Mouse (Mus musculus) left cerebral cortex, adult 2 months (tissue): ENCODE results near the gene Alk. TPM values are rescaled to one million over a fixed set of nuclear protein-coding genes. Genes with fewer than 3 reads are reported as not detected.

Experiments used
- DNase-seq, 2 experiments: peaks; one replicate each; pipeline ENCODE4 v3.0.0; 2021 to 2022; ENCODE audit warnings: low spot score in 2 of 2, mixed read lengths in 1 of 2; ENCODE audit errors: extremely low spot score in 1 of 2
- H3K27ac ChIP-seq: fragments of 200-600 bp; 2 replicates; pipeline ENCODE4 v1.8.1; 2022
- H3K4me3 ChIP-seq: fragments of 200-600 bp; 2 replicates; pipeline ENCODE4 v1.8.1; 2022
- CTCF ChIP-seq: fragments of 200-600 bp; IDR thresholded peaks from 2 replicates; pipeline ENCODE4 v1.8.1; 2022; ENCODE audit warnings: antibody characterized with exemption, mild to moderate bottlenecking, moderate library complexity
- intact Hi-C: fragments of 180-260 bp; cut with DNase I; formaldehyde crosslinking; loops from one replicate; pipeline ENCODE4 v1.15.1; 2025
- total RNA-seq, 2 experiments: library from RNA; stranded (reverse); gene quantifications; 2 replicates each; pipeline ENCODE4 v1.2.3; 2021

Alk gene
- total RNA-seq, 2 experiments from 2014 or later, result 8.5 to 9.0 TPM

DNA sequence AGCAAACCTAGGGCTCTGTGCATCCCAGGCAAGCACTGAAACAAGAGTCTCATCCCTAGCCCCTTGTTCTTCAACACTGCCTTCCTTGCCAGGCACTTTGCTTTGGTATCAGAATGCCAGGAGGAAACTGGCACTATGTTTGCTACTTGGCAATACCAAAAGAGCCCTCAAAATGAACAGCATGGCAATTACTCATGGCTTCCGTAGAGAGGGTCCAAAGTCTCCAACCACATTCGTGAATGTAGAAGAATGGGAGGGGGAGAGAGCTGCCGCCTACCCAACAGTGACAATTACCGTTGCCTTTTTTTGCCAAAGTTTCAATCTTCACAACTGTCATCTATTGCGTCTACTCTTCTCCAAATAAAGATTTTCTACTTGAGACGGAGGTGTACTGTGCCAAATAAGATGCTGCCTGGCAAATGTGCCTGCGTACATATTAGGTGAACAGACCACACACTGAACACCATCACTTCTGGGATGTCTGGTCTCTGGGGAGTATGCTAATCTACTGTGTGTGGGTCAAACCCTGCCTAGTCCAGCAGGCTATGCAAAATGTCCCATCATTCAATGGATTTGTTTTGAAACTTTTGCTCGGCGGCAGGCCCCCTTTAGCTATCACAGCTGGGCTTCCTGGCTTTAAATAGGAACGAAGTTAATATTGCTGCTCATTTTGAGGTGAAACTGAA is 241.5 kb downstream of the Alk start:
- DNase-seq, result no peak
- TF ChIP-seq CTCF, result no peak
- H3K4me3 ChIP-seq, result no peak overlapping the region
- H3K27ac ChIP-seq, result no peak overlapping the region
- intact Hi-C loops, result no loop called here

DNA sequence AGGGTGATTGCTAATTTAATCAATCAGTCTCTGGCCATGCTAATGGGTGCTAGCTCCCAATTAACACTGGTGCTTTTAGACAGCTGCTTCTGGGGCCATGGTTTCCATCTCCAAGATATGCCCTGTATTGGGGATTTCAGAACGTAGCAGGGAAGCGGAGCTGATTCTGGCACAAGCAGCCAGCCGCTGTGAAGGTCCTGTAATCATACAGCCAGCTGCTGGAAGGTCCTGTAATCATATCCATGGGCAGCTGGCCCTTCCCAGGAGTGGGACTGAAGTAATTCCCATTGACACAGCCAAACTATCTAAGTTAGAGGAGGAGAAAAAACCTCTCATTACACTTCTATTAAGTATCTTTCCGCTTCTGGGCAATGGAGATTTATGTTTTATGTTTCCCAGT is 242.5 kb downstream of the Alk start:
- no peak for TF ChIP-seq CTCF
- intact Hi-C loops, result no loop called here
- Histone ChIP-seq H3K27ac (no peak overlapping the region), H3K4me3 (no peak overlapping the region)
- DNase-seq, result no peak

DNA sequence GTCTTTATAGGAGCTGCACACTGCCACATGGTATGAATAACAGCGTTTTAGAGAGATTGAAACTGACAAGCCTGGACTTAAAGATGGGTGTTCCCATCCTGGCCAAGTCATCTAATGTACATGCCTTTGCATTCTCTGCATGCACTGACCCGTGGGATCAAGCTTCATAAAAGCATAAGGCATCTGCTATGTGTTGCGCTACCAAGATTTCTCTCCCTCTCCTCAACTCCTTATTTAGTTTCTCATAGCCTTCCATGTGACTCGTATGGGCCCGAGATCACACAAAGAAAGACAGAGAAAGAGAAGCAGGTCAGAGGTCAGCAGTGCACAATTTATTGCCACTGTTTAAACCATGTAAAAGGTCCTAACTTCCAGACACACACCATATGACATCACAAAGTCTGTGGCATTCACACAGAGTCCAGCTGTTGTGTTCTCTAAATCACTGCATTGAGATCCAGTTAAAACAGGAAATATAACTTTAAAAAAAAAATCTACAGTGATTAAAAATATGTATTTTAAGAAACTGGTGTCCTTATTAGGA is 247.6 kb downstream of the Alk start:
- no peak overlapping the region for H3K27ac ChIP-seq
- intact Hi-C loops, result no loop called here
- TF ChIP-seq CTCF, result no peak
- DNase-seq, result no peak
- no peak overlapping the region for H3K4me3 ChIP-seq

DNA sequence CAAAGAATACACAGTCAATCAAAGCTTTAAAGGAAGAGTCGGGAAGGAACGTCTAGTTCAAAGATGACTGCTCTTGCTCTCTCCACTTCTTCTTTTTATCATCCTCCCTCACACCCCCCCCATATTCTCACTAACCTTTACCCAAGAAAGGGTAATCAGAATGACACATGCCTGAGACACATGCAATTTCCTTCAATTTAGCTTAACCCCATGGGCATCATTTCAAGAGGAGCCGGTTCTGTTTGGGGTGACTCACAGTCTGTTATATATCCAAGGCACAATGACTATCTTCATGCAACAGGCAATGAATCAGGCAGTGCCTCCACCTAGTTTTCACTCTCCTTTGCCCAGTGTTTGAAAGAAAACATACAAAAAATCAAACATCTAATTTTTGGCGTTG is 265.0 kb downstream of the Alk start:
- no peak for DNase-seq
- H3K4me3 ChIP-seq, result no peak overlapping the region
- no peak for TF ChIP-seq CTCF
- no peak overlapping the region for H3K27ac ChIP-seq
- intact Hi-C loops, result no loop called here

DNA sequence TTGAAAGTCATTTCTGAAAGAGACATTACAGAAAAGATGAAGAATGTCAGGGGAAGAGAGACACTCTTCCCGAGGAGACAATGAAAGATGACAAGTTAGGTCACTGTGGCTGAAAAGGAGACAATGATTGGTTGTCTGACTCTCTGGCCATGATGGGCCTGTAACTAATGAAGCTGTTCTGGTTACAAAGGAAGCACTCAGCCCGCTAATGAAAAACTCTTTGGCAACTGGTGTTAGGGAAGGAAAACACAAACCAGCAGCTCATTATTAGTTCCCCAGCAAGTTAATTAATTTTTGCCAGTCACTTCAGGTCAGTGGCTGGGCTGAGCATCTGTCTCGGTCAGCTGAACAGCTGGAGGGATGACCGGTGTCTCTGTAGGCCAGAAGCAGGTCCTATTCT is 271.5 kb downstream of the Alk start:
- TF ChIP-seq CTCF, result no peak
- DNase-seq, result no peak
- intact Hi-C loops, result no loop called here
- Histone ChIP-seq H3K4me3 (no peak overlapping the region), H3K27ac (no peak overlapping the region)

DNA sequence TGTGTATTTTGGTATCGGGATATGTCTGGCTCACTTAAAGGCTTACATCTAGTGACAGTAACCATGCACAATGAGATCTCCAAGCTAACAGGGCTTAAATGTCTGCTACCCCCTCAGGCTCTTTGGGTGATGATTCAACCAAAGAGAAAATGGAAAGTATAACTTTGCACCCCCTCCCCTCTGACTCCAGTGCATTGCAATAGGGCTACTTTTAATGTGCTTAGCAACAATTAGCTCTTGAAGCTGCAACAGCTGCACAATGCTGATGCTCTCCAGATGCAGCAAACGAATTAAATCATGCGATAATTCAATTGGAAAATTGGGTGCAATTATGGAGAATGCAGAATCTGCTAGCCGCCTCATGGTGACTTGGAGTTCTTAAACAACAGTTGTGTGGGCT is 278.5 kb downstream of the Alk start:
- TF ChIP-seq CTCF, result no peak
- no peak for DNase-seq
- intact Hi-C loops, result no loop called here

DNA sequence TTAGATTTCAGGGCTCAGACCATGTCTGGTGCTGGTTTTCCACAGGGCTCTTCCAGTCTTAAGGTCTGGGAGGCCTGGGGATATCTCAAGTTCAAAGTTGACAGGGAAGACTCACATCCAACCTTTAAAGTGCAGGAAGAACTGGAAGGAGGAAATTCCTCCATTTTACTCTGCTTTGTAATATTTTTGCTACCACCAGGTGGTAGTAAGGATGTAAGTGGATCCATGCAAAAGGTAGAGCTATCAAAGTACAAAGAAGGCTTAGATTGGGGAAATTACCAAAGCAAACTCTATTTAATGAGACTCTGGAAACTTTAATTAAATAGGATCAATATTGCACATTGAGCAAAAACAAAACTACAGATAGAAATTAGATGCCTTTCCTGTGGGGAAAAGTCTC is 284.9 kb downstream of the Alk start:
- no peak overlapping the region for H3K4me3 ChIP-seq
- intact Hi-C loops, result loop anchor here (2.0 kb wide), 1 partner anchor 203 kb away; no protein-coding TSS in a partner anchor
- TF ChIP-seq CTCF, result peak; percentile 38
- H3K27ac ChIP-seq, result no peak overlapping the region
- no peak for DNase-seq

More for the DNA sequence above, 278.5 kb downstream of the Alk start:
- H3K4me3 ChIP-seq, result no peak overlapping the region
- no peak overlapping the region for H3K27ac ChIP-seq

DNA sequence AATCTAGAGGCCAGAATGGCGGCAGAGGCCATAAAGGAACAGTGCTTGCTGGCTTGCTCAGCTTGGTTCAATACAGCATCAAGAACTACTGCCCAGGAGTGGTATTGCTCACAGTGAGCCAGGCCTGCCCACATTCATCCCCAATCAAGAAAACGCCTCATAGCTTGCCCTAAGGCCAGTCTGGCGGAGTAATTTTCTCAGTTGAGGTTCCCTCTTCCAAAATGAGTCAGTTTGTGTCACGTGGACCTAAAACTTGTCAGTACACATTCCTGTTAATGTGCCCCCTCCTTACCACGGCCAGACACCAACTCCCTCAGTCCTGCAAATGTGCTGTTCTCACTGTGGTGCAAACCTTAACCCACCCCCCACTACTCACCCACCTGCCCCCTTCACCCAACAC is 304.8 kb downstream of the Alk start:
- TF ChIP-seq CTCF, result no peak
- DNase-seq, result no peak
- Histone ChIP-seq H3K27ac (no peak overlapping the region), H3K4me3 (no peak overlapping the region)
- intact Hi-C loops, result no loop called here

DNA sequence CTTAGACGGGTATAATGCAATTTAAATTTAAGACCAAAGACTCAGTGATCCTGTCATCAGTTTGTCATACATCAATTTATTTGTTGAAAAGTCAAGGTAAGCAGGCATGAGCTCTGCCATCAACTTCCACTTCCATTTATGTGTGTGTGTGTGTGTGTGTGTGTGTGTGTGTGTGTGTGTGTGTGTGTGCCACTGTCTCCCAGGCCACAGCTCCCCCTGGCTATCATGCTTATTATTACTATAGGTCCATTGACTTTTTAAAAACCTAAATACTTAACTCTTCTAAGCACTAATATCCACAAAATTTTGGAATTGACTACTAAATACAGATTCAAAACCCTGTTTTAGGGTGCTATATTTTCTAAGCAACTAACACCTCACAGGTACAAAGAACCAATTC is 308.1 kb downstream of the Alk start:
- no peak for DNase-seq
- no peak for TF ChIP-seq CTCF
- H3K4me3 ChIP-seq, result no peak overlapping the region
- no peak overlapping the region for H3K27ac ChIP-seq
- intact Hi-C loops, result no loop called here

DNA sequence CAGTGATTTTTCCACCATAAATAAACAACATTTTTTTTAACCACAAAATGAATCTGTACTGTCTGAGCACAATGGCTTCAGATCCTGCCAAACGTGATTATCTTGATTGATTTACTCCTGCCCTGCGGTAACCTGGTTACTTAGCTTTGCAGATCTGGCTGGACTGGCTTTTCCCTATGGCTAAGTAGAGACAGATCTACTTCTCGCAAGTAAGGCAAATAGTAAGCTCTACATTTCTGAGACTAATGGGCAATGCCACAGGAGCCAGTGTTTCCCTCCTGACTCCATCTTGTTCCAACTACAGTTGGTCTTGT is 311.2 kb downstream of the Alk start:
- no peak for TF ChIP-seq CTCF
- no peak for DNase-seq
- Histone ChIP-seq H3K27ac (no peak overlapping the region), H3K4me3 (no peak overlapping the region)
- intact Hi-C loops, result no loop called here

DNA sequence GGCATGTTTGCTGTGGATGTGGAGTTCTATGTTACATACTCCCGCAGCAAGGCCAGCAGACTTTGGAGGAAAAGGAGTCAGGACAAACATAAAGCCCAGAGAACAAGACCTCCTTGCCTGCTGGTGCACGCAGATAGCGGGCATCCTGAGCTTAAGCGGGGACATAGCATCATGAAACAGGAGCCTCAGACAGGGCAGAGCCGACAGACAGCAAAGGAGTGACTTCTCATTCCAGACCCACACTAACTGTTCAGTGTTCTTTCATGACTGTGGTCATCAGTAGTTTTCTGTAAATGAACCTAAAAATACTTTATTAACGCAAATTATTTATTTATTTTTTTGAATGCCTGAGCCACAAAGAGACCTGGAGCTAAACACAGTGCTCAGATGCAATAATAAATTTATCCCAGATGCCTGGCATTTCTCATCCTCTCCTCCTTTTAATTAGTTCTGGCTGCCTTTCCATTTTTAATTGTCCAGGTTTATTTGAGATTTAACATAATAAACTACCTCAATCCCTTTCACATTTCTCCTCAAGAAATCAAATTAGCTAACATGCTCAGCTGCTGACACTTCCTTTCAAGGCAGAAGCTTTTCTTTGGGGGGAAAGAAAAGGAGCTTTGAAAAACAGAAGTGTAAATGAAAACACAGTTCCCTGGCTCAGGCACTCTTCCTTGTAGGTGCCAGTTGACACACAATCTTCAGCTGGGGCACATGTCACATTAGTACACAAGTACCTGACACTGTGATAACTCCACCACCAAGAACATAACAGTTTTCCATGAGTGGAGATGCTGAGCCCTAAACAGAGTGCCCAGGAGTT is 311.8 kb downstream of the Alk start:
- Histone ChIP-seq H3K4me3 (no peak overlapping the region), H3K27ac (no peak overlapping the region)
- DNase-seq, result no peak
- intact Hi-C loops, result no loop called here
- no peak for TF ChIP-seq CTCF

DNA sequence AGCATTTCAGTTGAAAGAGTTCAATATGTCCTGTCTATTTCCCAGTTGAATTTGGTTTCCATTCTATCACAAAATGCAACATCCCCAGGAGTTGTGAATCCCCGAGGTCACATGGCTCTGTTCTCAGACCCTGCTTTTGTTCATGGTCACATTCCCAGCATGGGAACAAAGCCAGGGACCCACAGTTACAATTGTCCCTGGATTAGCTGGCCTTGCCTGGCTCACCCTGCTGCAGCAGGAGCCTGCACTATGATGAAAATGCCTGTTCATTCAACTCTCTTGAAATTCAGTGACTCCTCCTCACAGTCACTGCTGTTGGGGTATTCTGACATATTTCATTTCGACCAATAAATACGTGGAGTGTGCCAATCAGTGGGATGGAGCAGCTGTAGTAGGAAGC is 318.5 kb downstream of the Alk start:
- intact Hi-C loops, result no loop called here
- DNase-seq, result no peak

DNA sequence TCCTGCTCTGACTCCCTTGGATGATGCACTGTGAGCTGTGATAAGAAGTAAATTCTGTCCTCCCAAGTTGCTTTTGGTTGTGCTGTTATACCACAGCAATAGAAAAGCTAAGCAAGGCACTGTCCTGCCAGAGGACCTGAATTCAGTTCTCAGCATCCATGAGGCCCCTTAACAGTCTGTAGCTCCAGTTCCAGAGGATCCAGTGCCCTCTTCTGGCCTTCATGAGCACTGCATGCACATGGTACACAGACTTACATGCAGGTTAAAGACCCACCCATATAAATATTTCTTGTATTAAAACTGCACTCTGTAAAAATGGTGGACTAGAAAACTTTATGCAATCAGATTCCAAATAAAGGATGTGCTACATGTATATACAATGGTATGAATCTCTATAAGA is 326.1 kb downstream of the Alk start:
- intact Hi-C loops, result no loop called here
- DNase-seq, result no peak
- Histone ChIP-seq H3K27ac (no peak overlapping the region), H3K4me3 (no peak overlapping the region)
- no peak; the same call in 1 of the 2 replicates for TF ChIP-seq CTCF

More for the DNA sequence above, 318.5 kb downstream of the Alk start:
- Histone ChIP-seq H3K4me3 (no peak overlapping the region), H3K27ac (no peak overlapping the region)
- no peak for TF ChIP-seq CTCF
